ENCODE assay signal across 20 mouse cellular contexts in genomic region chr3:11029991-11030390, GRCm38 (mm10).
DNase-seq lines count a peak whose midpoint lies in the region; ATAC-seq lines count a peak whose summit lies in the region.
"Had no signal": no experiment of that assay in that cellular context is flagged by ENCODE, and none has a peak within 500 bp of the region (broad histone marks: within the 10 kb centered on the region; RNA-seq: fewer than 3 reads in every experiment).

No protein-coding gene starts in this region.

- peak; percentile 4 for DNase-seq in embryonic facial prominence, embryonic 14.5 days (ENCODE audit: low spot score)
- no peak for DNase-seq in embryonic facial prominence, embryonic 10.5 days (ENCODE audit: low spot score)
- peak; percentile 7 for DNase-seq in left cerebral cortex, adult 11 months (ENCODE audit: low spot score)
- no peak for DNase-seq in left cerebral cortex, postnatal 4 days
- peak; percentile 71 for DNase-seq in brain, adult 2 months (ENCODE audit: low read depth, low spot score)
- peak; percentile 32 to 80 for DNase-seq in left cerebral cortex, postnatal 25 days (ENCODE audit: low spot score in 2 of 2)
- no peak for DNase-seq in lung, adult 18-20 months
- DNase-seq in layer of hippocampus, postnatal 10 days (ENCODE audit: low spot score in 2 of 2), result no peak
- DNase-seq: cerebellum, adult 9-10 months; kidney, adult 9 months; kidney, postnatal 25 days; lung, adult 2 months; thymus, postnatal 36 days had no signal

- no peak overlapping the region for H3K27ac ChIP-seq in embryonic facial prominence, embryonic 14.5 days (replicated peaks; ENCODE audit: low read depth, low read length)
- no peak overlapping the region for H3K27ac ChIP-seq in embryonic facial prominence, embryonic 10.5 days (replicated peaks)
- H3K27ac ChIP-seq: heart, embryonic 10.5 days; midbrain, embryonic 15.5 days had no signal

- no peak for ATAC-seq in embryonic facial prominence, embryonic 14.5 days (ENCODE audit: low read depth)
- ATAC-seq: inflammation-experienced regulatory T-cells, adult 6 months; midbrain, embryonic 15.5 days had no signal

- H3K4me1 ChIP-seq in embryonic facial prominence, embryonic 14.5 days (ENCODE audit: control insufficient read depth, insufficient read depth, low read length), result no peaks in the 10 kb centered on the region
- H3K4me1 ChIP-seq in embryonic facial prominence, embryonic 10.5 days, result no peaks in the 10 kb centered on the region
- H3K4me1 ChIP-seq: heart, embryonic 10.5 days; midbrain, embryonic 15.5 days had no signal

- H3K4me3 ChIP-seq in embryonic facial prominence, embryonic 14.5 days (ENCODE audit: low read depth, low read length), result no peak overlapping the region
- no peak overlapping the region for H3K4me3 ChIP-seq in embryonic facial prominence, embryonic 10.5 days
- H3K4me3 ChIP-seq: heart, embryonic 10.5 days; megakaryocyte, embryonic 14.5 days; midbrain, embryonic 15.5 days; myocyte had no signal

- H3K9ac ChIP-seq in embryonic facial prominence, embryonic 14.5 days (ENCODE audit: low read depth, low read length), result no peak overlapping the region
- H3K9ac ChIP-seq: midbrain, embryonic 15.5 days had no signal

- no peak overlapping the region for H3K4me2 ChIP-seq in embryonic facial prominence, embryonic 14.5 days (ENCODE audit: low read depth, low read length)
- H3K4me2 ChIP-seq: liver, embryonic 11.5 days; midbrain, embryonic 15.5 days had no signal

- no peaks in the 10 kb centered on the region for H3K36me3 ChIP-seq in embryonic facial prominence, embryonic 14.5 days (ENCODE audit: control insufficient read depth, insufficient read depth, low read length)
- no peaks in the 10 kb centered on the region for H3K36me3 ChIP-seq in embryonic facial prominence, embryonic 10.5 days (replicated peaks)
- H3K36me3 ChIP-seq: G1E; heart, embryonic 10.5 days; midbrain, embryonic 15.5 days had no signal

- intact Hi-C loops in left cerebral cortex, postnatal 4 days (cut with DNase I), result no loop called here
- intact Hi-C loops in left cerebral cortex, postnatal 25 days (cut with DNase I), result no loop called here

- no peaks in the 10 kb centered on the region for H3K9me3 ChIP-seq in embryonic facial prominence, embryonic 14.5 days (ENCODE audit: control insufficient read depth, low read length)
- H3K9me3 ChIP-seq in embryonic facial prominence, embryonic 10.5 days, result no peaks in the 10 kb centered on the region
- H3K9me3 ChIP-seq: G1E; heart, embryonic 10.5 days; midbrain, embryonic 15.5 days had no signal

- H3K27me3 ChIP-seq in embryonic facial prominence, embryonic 14.5 days (replicated peaks; ENCODE audit: control insufficient read depth, insufficient read depth, low read length), result no peaks in the 10 kb centered on the region
- H3K27me3 ChIP-seq in embryonic facial prominence, embryonic 10.5 days (replicated peaks; ENCODE audit: low read depth, poor library complexity, severe bottlenecking), result no peaks in the 10 kb centered on the region
- H3K27me3 ChIP-seq: megakaryocyte, embryonic 14.5 days; midbrain, embryonic 15.5 days had no signal

- 75% methylated on average over 4 of the region's 4 CpGs for WGBS in embryonic facial prominence, embryonic 14.5 days
- 91% methylated on average over 4 of the region's 4 CpGs for WGBS in embryonic facial prominence, embryonic 10.5 days

Comparison
In these comparisons a context has a peak if more than half of its experiments do, and no peak if none do; other contexts are left out.
1. DNase-seq: peak in embryonic facial prominence, embryonic 14.5 days (single experiment), left cerebral cortex, adult 11 months (single experiment), brain, adult 2 months (single experiment) and left cerebral cortex, postnatal 25 days (2 of 2); none in embryonic facial prominence, embryonic 10.5 days (single experiment), left cerebral cortex, postnatal 4 days (single experiment), lung, adult 18-20 months (0 of 2) and layer of hippocampus, postnatal 10 days (0 of 2).